29 mouse cellular contexts compared by ENCODE assay signal in genomic region chr5:147496921-147497320, GRCm38 (mm10).
DNase-seq lines count a peak whose midpoint lies in the region; ATAC-seq and TF ChIP-seq lines count a peak whose summit lies in the region.
"Had no signal": no experiment of that assay in that cellular context is flagged by ENCODE, and none has a peak within 500 bp of the region (broad histone marks: within the 10 kb centered on the region; RNA-seq: fewer than 3 reads in every experiment).

No protein-coding gene starts in this region.

- H3K4me2 ChIP-seq in midbrain, postnatal 0 days (ENCODE audit: low read depth, low read length, poor library complexity, severe bottlenecking), result no peak overlapping the region
- no peak overlapping the region for H3K4me2 ChIP-seq in midbrain, embryonic 13.5 days (replicated peaks)
- H3K4me2 ChIP-seq: embryonic facial prominence, embryonic 13.5 days; forebrain, embryonic 12.5 days; heart, embryonic 15.5 days; hindbrain, embryonic 15.5 days; intestine, embryonic 15.5 days; liver, embryonic 15.5 days; lung, embryonic 15.5 days; neural tube, embryonic 12.5 days had no signal

- no peak overlapping the region for H3K27ac ChIP-seq in midbrain, postnatal 0 days (ENCODE audit: low read depth, low read length)
- H3K27ac ChIP-seq in midbrain, embryonic 13.5 days, result no peak overlapping the region
- H3K27ac ChIP-seq: embryonic facial prominence, embryonic 13.5 days; forebrain, embryonic 12.5 days; gastrocnemius, adult 2 months; heart, embryonic 15.5 days; hindbrain, embryonic 15.5 days; intestine, embryonic 15.5 days; layer of hippocampus, adult 2 months; limb, embryonic 10.5 days; liver, embryonic 15.5 days; lung, embryonic 15.5 days; neural tube, embryonic 12.5 days had no signal

- H3K4me1 ChIP-seq in midbrain, postnatal 0 days (ENCODE audit: insufficient read depth, low read length), result no peaks in the 10 kb centered on the region
- H3K4me1 ChIP-seq in midbrain, embryonic 13.5 days (replicated peaks), result peaks cover 4% of the 10 kb centered on the region; the same call in 1 of the 2 replicates
- H3K4me1 ChIP-seq: forebrain, embryonic 12.5 days; hindbrain, embryonic 15.5 days; intestine, embryonic 15.5 days; lung, embryonic 15.5 days had no signal

- no peaks in the 10 kb centered on the region for H3K36me3 ChIP-seq in midbrain, postnatal 0 days (ENCODE audit: insufficient read depth, low read length)
- no peaks in the 10 kb centered on the region; the same call in 1 of the 2 replicates for H3K36me3 ChIP-seq in midbrain, embryonic 13.5 days
- H3K36me3 ChIP-seq: forebrain, embryonic 12.5 days; heart, embryonic 15.5 days; hindbrain, embryonic 15.5 days; intestine, embryonic 15.5 days; lung, embryonic 15.5 days had no signal

- no peaks in the 10 kb centered on the region for H3K9me3 ChIP-seq in midbrain, postnatal 0 days (ENCODE audit: low read length)
- no peaks in the 10 kb centered on the region for H3K9me3 ChIP-seq in midbrain, embryonic 13.5 days
- H3K9me3 ChIP-seq: embryonic facial prominence, embryonic 13.5 days; forebrain, embryonic 12.5 days; heart, embryonic 15.5 days; hindbrain, embryonic 15.5 days; intestine, embryonic 15.5 days; limb, embryonic 10.5 days; liver, embryonic 15.5 days; lung, embryonic 15.5 days; megakaryocyte, embryonic 14.5 days; neural tube, embryonic 12.5 days had no signal

- no peak for ATAC-seq in cerebellum, adult (ENCODE audit: insufficient number of reproducible peaks, low FRiP score, low TSS enrichment)
- no peak for ATAC-seq in midbrain, postnatal 0 days (ENCODE audit: low FRiP score)
- no peak for ATAC-seq in midbrain, embryonic 13.5 days
- ATAC-seq: intestine, embryonic 15.5 days had no signal

- H3K4me3 ChIP-seq in midbrain, postnatal 0 days (ENCODE audit: low read depth, low read length), result no peak overlapping the region
- H3K4me3 ChIP-seq in midbrain, embryonic 13.5 days (replicated peaks), result no peak overlapping the region
- H3K4me3 ChIP-seq: embryonic facial prominence, embryonic 13.5 days; erythroblast, embryonic 14.5 days; forebrain, embryonic 12.5 days; gastrocnemius, adult 2 months; heart, embryonic 15.5 days; hindbrain, embryonic 15.5 days; intestine, embryonic 15.5 days; layer of hippocampus, adult 2 months; limb, embryonic 10.5 days; liver, embryonic 15.5 days; lung, embryonic 15.5 days; megakaryocyte, embryonic 14.5 days; neural tube, embryonic 12.5 days had no signal

- H3K27me3 ChIP-seq in midbrain, postnatal 0 days (ENCODE audit: insufficient read depth, low read length), result no peaks in the 10 kb centered on the region
- H3K27me3 ChIP-seq in midbrain, embryonic 13.5 days, result no peaks in the 10 kb centered on the region
- H3K27me3 ChIP-seq: embryonic facial prominence, embryonic 13.5 days; forebrain, embryonic 12.5 days; heart, embryonic 15.5 days; hindbrain, embryonic 15.5 days; intestine, embryonic 15.5 days; liver, embryonic 15.5 days; lung, embryonic 15.5 days; megakaryocyte, embryonic 14.5 days; neural tube, embryonic 12.5 days had no signal

- peak; percentile 43 for DNase-seq in cerebellum, adult 9-10 months
- peak; percentile 9 for DNase-seq in midbrain, postnatal 0 days (ENCODE audit: low spot score)
- peak; percentile 77 for DNase-seq in kidney, adult 9 months
- DNase-seq in yolk sac, embryonic 10.5 days (ENCODE audit: low spot score), result no peak
- DNase-seq in urinary bladder, postnatal 25 days (ENCODE audit: low spot score), result no peak
- DNase-seq: adrenal gland, postnatal 25 days; embryo, embryonic 11 days; gastrocnemius, adult 2 months; heart, postnatal 36 days; liver; lung, postnatal 36 days; midbrain, embryonic 14.5 days; right cerebral cortex, adult 18-20 months; right cerebral cortex, postnatal 4 days; thymus, postnatal 25 days had no signal

- no peak for TF ChIP-seq CTCF in midbrain, postnatal 0 days (IDR thresholded peaks at IDR 0.05)

- WGBS in midbrain, postnatal 0 days, result 88% methylated on average over 4 of the region's 4 CpGs
- 84% methylated on average over 4 of the region's 4 CpGs for WGBS in midbrain, embryonic 13.5 days

- H3K9ac ChIP-seq in midbrain, postnatal 0 days (replicated peaks; ENCODE audit: low read length, poor library complexity, severe bottlenecking), result no peak overlapping the region
- H3K9ac ChIP-seq in midbrain, embryonic 13.5 days (replicated peaks), result no peak overlapping the region
- H3K9ac ChIP-seq: embryonic facial prominence, embryonic 13.5 days; forebrain, embryonic 12.5 days; heart, embryonic 15.5 days; hindbrain, embryonic 15.5 days; intestine, embryonic 15.5 days; liver, embryonic 15.5 days; lung, embryonic 15.5 days; neural tube, embryonic 12.5 days had no signal

Comparison
In these comparisons a context has a peak if more than half of its experiments do, and no peak if none do; other contexts are left out.
1. DNase-seq: peak in cerebellum, adult 9-10 months (single experiment), midbrain, postnatal 0 days (single experiment) and kidney, adult 9 months (single experiment); none in yolk sac, embryonic 10.5 days (single experiment) and urinary bladder, postnatal 25 days (single experiment).